In the genomic region with DNA sequence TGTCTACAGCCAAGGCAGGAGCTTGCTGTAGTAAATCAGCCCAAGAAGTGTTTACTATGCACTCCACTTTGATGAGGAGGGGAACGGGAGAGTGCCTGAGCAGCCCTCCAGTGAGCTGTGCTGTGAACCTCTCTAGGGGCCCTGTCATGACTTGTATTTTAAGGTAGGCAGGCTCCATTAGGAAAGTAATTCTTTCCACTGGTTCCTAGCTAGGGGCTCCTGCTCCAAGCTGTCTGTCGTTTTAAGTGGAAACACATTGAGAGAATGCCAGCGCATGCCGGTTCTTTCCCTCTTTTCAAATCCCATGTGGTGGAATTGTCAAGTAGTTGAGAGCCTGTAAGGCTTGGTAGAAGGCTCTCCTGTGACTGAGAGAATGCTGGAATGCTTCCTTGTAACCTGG, we compare ENCODE assay signal across 12 mouse cellular contexts.
DNase-seq lines count a peak whose midpoint lies in the region; ATAC-seq and TF ChIP-seq lines count a peak whose summit lies in the region.
"Had no signal": no experiment of that assay in that cellular context is flagged by ENCODE, and none has a peak within 500 bp of the region (broad histone marks: within the 10 kb centered on the region; RNA-seq: fewer than 3 reads in every experiment).

No protein-coding gene starts in this region.

- WGBS in embryonic facial prominence, embryonic 12.5 days, result 17% methylated on average over 4 of the region's 4 CpGs
- 13% methylated on average over 4 of the region's 4 CpGs for WGBS in limb, embryonic 13.5 days

- peak; percentile 57 for DNase-seq in brain, embryonic 14.5 days (ENCODE audit: low read depth)
- peak; percentile 70 for DNase-seq in cerebellum, adult 9-10 months
- DNase-seq in adrenal gland, adult (ENCODE audit: inconsistent age in 2 of 2, low spot score in 1 of 2), result no peak
- DNase-seq in urinary bladder, postnatal 25 days (ENCODE audit: low spot score), result no peak
- DNase-seq in adrenal gland, postnatal 10 days, result no peak
- no peak for DNase-seq in heart, postnatal 4 days
- DNase-seq: gastrocnemius, postnatal 36 days; kidney, adult 2 months; thymus, postnatal 4 days had no signal

- H3K4me1 ChIP-seq in embryonic facial prominence, embryonic 12.5 days, result peaks cover 4% of the 10 kb centered on the region; the same call in 1 of the 2 replicates
- peaks cover 27% of the 10 kb centered on the region for H3K4me1 ChIP-seq in limb, embryonic 13.5 days

- no peak for TF ChIP-seq POLR2A in brain, embryonic 14.5 days (IDR thresholded peaks at IDR 0.05; ENCODE audit: borderline replicate concordance, extremely low read depth, insufficient read depth, insufficient read length, poor library complexity, severe bottlenecking)

- H3K27ac ChIP-seq in embryonic facial prominence, embryonic 12.5 days, result no peak overlapping the region
- H3K27ac ChIP-seq in limb, embryonic 13.5 days, result no peak overlapping the region

- no peak overlapping the region for H3K4me2 ChIP-seq in embryonic facial prominence, embryonic 12.5 days (replicated peaks)
- H3K4me2 ChIP-seq in limb, embryonic 13.5 days (replicated peaks), result 0 out of 2 replicates have a peak overlapping the region, but pooled peaks have one; percentile 3

- H3K36me3 ChIP-seq in embryonic facial prominence, embryonic 12.5 days, result no peaks in the 10 kb centered on the region
- H3K36me3 ChIP-seq in limb, embryonic 13.5 days, result no peaks in the 10 kb centered on the region

- H3K9me3 ChIP-seq in embryonic facial prominence, embryonic 12.5 days, result no peaks in the 10 kb centered on the region
- H3K9me3 ChIP-seq in limb, embryonic 13.5 days, result 0 out of 2 replicates have a peak, but pooled peaks cover 3% of the 10 kb centered on the region

- no peak overlapping the region for H3K9ac ChIP-seq in embryonic facial prominence, embryonic 12.5 days
- no peak overlapping the region for H3K9ac ChIP-seq in limb, embryonic 13.5 days

- 0 out of 2 replicates have a peak overlapping the region, but pooled peaks have one; percentile 0 for H3K4me3 ChIP-seq in embryonic facial prominence, embryonic 12.5 days
- H3K4me3 ChIP-seq in limb, embryonic 13.5 days, result peak overlapping the region; percentile 5; the same call in 1 of the 2 replicates

- no peak for ATAC-seq in embryonic facial prominence, embryonic 12.5 days (ENCODE audit: insufficient number of reproducible peaks, insufficient read depth, low FRiP score, low TSS enrichment)
- no peak for ATAC-seq in limb, embryonic 13.5 days (ENCODE audit: low FRiP score, low read depth)

- no peak for TF ChIP-seq CTCF in brain, embryonic 14.5 days (IDR thresholded peaks at IDR 0.05; ENCODE audit: borderline replicate concordance, extremely low read depth, insufficient read depth, insufficient read length)

- 0 out of 2 replicates have a peak, but pooled peaks cover 9% of the 10 kb centered on the region for H3K27me3 ChIP-seq in embryonic facial prominence, embryonic 12.5 days
- H3K27me3 ChIP-seq in limb, embryonic 13.5 days, result peaks cover 32% of the 10 kb centered on the region
- H3K27me3 ChIP-seq: CH12.LX had no signal

Comparison
In these comparisons a context has a peak if more than half of its experiments do, and no peak if none do; other contexts are left out.
1. DNase-seq: peak in brain, embryonic 14.5 days (single experiment) and cerebellum, adult 9-10 months (single experiment); none in adrenal gland, adult (0 of 2), urinary bladder, postnatal 25 days (single experiment), adrenal gland, postnatal 10 days (single experiment) and heart, postnatal 4 days (single experiment).